Mouse (Mus musculus) cerebellum, adult 9-11 months (tissue): ENCODE measurements around the gene Samhd1.

Experiments used
- DNase-seq: peaks from one replicate; pipeline ENCODE4 v3.0.0; 2022

Samhd1 gene

DNA sequence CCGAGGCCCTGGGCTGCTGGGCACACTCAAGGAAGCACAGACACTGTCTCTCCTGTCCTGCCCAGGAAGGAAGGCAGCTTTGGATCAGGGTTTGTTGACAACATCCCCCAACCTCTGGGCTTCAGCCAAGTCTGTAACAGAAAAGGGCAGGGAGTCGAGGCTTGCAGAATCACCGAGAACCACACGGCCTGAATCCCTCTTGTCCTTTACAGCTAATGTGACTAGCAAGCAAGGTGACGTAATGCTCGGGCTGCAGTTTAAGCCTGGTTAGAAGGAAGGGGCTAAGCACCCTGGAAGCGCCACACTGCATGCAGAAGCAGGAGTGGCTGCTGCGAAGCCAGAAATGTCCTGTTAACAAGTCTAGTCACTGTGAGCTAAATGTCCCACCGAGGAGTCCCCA lies 64.7 kb downstream of the Samhd1 start:
- peak; percentile 80 for DNase-seq

GRCm38 (mm10) chr2:157069755-157070315 lies 65.2 kb downstream of the Samhd1 start:
- DNase-seq = no peak

DNA sequence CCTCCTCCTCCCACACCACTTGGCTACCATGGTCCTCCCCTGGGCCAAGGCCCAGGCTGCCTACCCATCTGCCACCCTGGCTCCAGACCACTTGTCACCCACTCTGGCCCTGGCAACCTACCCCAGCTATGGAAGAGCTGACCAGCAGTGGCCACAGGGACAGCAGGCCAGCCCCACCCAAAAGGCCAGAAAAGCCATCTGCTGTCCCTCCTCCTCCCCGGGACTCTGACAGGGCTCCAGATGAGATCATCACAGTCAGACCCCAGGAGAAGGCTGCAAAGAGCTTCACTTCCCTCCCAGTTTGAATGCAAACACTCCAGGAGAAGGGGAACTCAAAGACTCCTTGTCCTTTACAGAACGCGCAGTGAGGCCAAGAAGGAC lies 65.7 kb downstream of the Samhd1 start:
- peak; percentile 99 for DNase-seq

GRCm38 (mm10) chr2:157068701-157069354 lies 66.2 kb downstream of the Samhd1 start:
- DNase-seq = peak; percentile 85

DNA sequence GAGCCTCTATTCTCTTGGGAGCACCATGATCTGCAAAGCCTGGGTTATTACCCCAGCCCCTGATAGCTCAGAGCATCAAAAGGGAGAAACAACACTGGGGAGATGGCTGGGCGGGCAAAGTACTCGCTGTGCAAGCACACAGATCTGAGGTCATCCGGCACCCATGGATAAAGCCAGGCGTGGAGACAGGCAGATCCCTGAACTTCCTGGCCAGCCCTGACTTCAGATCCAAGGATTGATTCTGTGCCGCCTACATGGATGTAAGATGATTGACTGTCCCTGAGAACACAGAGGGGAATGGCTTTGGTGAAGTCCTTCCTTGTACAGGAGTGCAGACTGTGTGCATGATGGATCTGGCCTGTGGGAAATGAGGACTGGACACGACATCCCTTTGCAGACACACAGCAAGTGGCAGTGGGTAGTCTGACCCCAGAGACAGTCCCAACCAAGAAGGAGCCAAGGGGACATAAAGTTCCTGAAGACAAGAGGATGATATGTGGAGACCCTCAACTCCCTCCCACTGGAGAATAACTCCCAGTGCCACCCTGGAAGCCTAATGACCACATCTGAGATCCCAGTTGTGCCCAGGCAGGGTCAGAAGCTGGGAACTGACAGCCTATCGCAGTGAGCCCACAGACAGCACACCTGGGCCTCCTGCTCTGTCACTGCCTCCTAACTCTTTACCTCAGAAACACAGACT lies 68.2 kb downstream of the Samhd1 start:
- DNase-seq = peak; percentile 56

DNA sequence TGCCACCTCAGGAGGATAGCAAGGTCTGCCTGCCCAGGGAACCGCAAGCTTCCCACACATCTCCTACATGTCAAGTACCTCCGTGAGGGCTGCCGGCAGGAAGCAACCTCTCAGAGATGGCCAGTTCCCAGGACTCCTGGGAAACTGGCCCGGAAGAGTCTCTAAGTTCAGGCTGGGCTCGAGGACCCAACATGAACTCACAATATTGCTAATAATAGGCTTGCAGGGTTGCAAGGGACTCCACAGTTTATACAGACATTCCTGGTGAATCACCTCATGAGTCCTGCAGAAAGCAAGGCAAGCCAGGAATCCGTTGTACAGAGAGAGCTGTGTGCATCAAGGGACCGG lies 69.2 kb downstream of the Samhd1 start:
- peak; percentile 60 for DNase-seq

DNA sequence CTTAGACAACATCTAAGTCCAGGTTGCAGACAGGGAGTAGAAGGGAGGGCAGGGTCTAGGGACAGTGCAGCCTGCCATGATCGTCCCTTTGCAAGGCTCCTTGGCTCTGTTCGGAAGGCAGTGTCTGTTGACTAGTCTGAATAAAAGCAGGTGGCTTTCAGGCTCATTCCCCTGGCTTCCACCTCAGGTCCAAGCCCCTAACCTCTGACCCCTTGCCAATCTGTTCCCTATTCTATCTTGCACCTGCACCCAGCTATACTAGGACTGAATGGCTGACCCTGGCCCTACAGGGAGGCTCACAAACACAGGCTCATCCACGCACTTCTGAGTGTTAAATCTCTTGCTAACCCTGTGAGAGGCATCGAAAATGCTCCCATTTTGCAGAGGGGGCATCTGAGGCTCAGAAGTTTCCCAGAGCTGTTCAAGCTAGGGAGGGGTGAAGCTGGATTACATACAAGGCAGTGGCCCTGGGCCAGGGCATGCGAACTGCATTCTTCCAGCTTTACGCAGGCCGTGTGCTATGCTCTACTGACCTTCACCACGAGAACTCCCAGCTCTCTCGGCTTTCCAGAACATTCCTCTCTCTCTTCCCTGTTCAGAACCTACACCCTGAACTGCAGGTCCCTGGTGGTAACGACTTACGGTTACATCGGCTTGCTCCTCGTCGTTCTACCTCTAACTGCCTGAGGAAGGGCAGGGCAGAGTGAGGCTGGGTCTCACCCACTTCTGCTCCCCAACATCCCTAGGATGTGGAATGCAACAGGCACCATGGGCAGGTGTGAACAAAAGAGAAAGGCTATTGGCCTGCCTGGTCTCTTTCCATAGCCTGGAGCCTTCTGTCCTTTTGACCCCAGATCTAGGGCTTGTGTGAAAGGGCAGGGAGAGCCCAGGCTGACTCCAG lies 69.8 kb downstream of the Samhd1 start:
- peak; percentile 52 for DNase-seq

GRCm38 (mm10) chr2:157064136-157064535 lies 70.9 kb downstream of the Samhd1 start:
- DNase-seq = peak; percentile 69

DNA sequence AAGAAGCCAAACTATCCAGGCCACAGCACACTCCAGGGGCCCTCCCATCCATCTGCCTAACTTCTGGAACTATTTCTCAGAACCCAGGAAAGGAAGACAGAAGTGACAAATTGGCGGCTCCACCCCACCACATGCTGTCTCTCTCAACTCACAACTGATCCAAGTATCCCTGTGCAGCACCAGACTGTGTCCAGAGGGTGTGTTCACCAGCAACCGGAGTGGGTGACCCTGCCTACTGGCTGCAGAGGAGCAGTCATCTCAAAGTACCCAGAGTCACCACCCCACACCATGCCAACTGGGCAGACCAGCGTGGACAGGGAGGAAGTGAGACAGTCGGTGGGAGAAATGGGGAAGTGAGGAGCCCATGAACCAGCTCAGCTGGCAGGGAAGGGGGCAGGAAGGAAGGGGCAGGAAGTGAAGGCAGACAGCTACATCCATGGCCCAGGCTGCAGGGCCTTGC lies 71.8 kb downstream of the Samhd1 start:
- DNase-seq = peak; percentile 77

DNA sequence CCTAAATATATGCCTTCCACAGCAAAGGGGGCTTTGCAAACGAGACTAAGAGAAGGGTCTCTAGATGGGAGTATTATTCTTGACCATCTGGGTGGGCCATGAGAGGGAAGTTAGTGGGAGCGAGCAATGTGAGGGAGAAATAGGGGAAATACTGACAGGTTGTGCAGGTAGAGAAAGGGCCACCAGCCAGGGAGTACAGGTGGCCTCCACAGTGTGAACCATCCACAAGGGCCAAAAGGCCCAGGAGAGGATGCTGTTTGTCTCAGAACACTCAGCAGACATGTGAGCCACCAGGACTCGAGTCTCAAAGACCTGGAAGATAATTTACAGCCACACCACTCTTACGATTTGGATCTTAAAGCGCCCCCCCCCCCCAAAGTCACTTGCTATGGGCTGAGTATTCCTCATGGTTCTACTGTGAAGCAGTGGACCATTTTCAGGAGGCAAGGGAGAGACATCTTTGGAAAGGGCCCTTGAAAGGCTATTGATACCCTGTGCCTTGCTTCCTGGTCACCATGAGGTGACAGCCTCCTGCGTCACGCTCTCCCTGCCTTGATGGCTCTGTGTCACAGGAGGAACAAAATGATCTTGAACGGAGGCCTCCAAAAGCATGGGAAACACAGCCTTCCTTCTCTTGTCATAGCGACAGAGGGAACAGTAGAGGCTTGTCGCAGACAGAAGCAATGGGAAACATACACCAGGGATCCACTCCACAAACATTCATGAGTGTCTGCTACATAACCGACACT lies 74.3 kb downstream of the Samhd1 start:
- DNase-seq = peak; percentile 90

GRCm38 (mm10) chr2:157060037-157060436 lies 75.0 kb downstream of the Samhd1 start:
- peak; percentile 78 for DNase-seq

DNA sequence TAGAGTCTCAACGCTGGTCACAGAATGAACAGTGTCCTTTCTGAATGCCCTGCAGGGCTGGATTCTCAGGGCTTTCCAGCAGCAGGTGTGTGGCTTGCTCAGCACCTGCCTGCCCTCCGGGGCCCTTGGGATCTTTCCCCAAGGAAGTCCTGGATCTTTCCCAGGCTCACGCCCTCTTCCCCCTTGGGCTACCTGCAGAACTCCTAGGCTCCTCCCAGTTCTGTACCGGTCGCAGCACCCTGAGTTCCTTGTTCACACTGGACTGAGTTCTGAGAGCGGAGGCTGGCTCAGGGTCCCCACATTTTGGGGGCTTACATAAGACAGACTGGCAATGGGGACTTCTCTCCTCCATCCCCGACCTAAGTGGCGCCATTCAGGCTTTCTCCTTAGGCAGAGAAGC lies 75.9 kb downstream of the Samhd1 start:
- DNase-seq = peak; percentile 75

GRCm38 (mm10) chr2:157058342-157058998 lies 76.6 kb downstream of the Samhd1 start:
- DNase-seq = peak; percentile 87

GRCm38 (mm10) chr2:157057758-157058157 lies 77.3 kb downstream of the Samhd1 start:
- DNase-seq = no peak

- peak; percentile 40 for DNase-seq
Measured at GRCm38 (mm10) chr2:157057186-157057585, 77.9 kb downstream of the Samhd1 start.

- DNase-seq = peak; percentile 56
Measured at GRCm38 (mm10) chr2:157055721-157056120, 79.3 kb downstream of the Samhd1 start.

- peak; percentile 82 for DNase-seq
Measured at GRCm38 (mm10) chr2:157054816-157055215, 80.2 kb downstream of the Samhd1 start.

- peak; percentile 60 for DNase-seq
Measured at GRCm38 (mm10) chr2:157054297-157054696, 80.8 kb downstream of the Samhd1 start.

DNA sequence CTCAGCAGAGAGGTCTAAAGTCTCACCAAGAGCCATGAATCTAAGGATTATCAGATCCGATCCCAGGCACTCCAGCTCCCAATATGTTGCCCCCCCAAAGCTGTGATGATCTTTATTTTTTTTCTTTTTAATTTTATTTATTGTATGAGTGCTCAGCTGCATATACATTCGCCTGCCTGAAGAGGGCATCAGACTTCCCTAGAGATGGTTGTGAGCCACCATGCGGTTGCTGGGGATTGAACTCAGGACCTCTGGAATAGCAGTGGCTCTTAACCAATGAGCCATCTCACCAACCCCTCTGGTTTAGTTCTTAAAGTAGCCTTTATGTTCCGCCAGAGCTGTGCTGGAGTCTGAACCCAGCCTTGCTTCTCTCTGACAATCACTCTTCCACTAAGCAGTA lies 81.3 kb downstream of the Samhd1 start:
- DNase-seq = no peak

DNA sequence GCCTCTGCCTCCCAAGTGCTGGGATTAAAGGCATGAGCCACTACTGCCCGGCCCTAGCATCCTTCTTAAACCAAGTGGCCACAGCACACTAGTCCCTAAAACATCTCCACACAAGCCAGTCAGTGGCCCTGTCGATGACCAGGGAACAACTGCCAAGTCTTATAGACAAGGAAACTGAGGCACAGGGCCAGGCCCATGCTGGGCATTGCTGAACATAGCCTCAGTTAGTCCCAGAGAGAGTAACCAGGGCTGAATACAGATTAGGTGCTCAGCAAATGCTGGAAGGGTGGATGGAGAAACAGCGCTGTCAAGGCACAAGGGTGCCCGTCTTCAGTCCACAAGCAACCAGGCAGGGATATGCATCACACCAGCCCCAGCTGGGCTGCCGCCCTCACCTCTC lies 81.9 kb downstream of the Samhd1 start:
- DNase-seq = no peak

- no peak for DNase-seq
Measured at GRCm38 (mm10) chr2:157052448-157052847, 82.6 kb downstream of the Samhd1 start.

DNA sequence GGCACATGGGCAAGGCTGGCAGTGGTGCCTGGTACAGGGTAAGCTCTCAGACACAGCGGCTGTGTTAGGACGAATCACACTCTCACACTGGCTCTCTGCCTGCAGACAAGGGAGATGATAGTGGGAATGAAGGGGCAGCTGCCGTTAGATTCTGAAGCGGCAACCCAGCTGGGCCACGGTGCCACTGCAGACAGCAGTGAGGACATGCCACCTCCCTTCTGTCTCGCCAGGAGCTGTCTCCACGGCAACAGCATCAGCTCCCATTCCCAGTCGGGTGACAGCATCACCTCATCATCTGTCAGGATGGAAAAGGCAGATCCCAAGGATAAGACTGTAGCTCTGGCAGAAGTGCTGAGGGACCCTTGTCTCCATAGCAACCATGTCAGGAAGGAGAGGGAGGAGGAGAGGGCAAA lies 85.2 kb downstream of the Samhd1 start:
- DNase-seq = peak; percentile 69
